Mouse (Mus musculus) forebrain, embryonic 16.5 days (tissue): Measurements from ENCODE around the gene Sncb. TPM values are rescaled to one million over a fixed set of nuclear protein-coding genes. Genes with fewer than 3 reads are reported as not detected.

Experiments used
- ATAC-seq: fragments of 200-750 bp; cut with Nextera tagmentation; 2 replicates; pipeline ENCODE4 v1.8.0; 2017; ENCODE audit warnings: mild to moderate bottlenecking, moderate library complexity
- H3K27ac ChIP-seq: fragments of 300-500 bp; sonication (generic); 2 replicates; pipeline ENCODE4 v1.5.1; 2014; ENCODE audit warnings: low read length, control low read depth
- H3K27me3 ChIP-seq: fragments of 300-500 bp; sonication (generic); replicated peaks from 2 replicates; pipeline ENCODE4 v1.6.1; 2014; ENCODE audit warnings: low read length; ENCODE audit not compliant: control insufficient read depth, insufficient read depth
- H3K36me3 ChIP-seq: fragments of 300-500 bp; sonication (generic); 2 replicates; pipeline ENCODE4 v1.6.1; 2014; ENCODE audit not compliant: control insufficient read depth, insufficient read depth
- H3K4me1 ChIP-seq: fragments of 300-500 bp; sonication (generic); replicated peaks from 2 replicates; pipeline ENCODE4 v1.6.1; 2014; ENCODE audit warnings: low read length; ENCODE audit not compliant: control insufficient read depth, insufficient read depth
- H3K4me2 ChIP-seq: fragments of 300-500 bp; sonication (generic); 2 replicates; pipeline ENCODE4 v1.6.1; 2014; ENCODE audit warnings: mild to moderate bottlenecking, low read length, control low read depth
- H3K4me3 ChIP-seq: fragments of 300-500 bp; sonication (generic); replicated peaks from 2 replicates; pipeline ENCODE4 v1.5.1; 2014; ENCODE audit warnings: mild to moderate bottlenecking, low read length, control low read depth
- H3K9ac ChIP-seq: fragments of 300-500 bp; sonication (generic); replicated peaks from 2 replicates; pipeline ENCODE4 v1.6.1; 2014; ENCODE audit warnings: low read depth, low read length, control low read depth
- H3K9me3 ChIP-seq: fragments of 300-500 bp; sonication (generic); 2 replicates; pipeline ENCODE4 v1.6.1; 2016; ENCODE audit warnings: low read length; ENCODE audit not compliant: control insufficient read depth
- WGBS: fragments of 180-500 bp; shearing (Covaris S2); extraction: QIAGEN DNeasy Blood & Tissue Kit; methylation state at CpG from one replicate; pipeline ENCODE4 v1.1.7; 2014; 5-methylcytosine and 5-hydroxymethylcytosine counted together
- polyA plus RNA-seq: library from polyadenylated mRNA; unstranded; fragments of >200 nt; fragmentation: Nextera tagmentation; extraction: Ambion mirVana; gene quantifications from 2 replicates; pipeline ENCODE4 v1.2.1, GENCODE M21; 2015

The Sncb gene
- 27.1 and 37.0 TPM in 2 replicates for polyA plus RNA-seq

- Histone ChIP-seq H3K36me3 (no peaks in the 10 kb centered on the region), H3K9ac (peak within 1 kb of the TSS; percentile 66), H3K4me2 (peak within 1 kb of the TSS; percentile 71), H3K27me3 (peaks cover 21% of the 10 kb centered on the region), H3K4me3 (peak within 1 kb of the TSS; percentile 52), H3K27ac (no peak within 1 kb of the TSS), H3K4me1 (peaks cover 20% of the 10 kb centered on the region), H3K9me3 (no peaks in the 10 kb centered on the region)
- under 1% methylated on average over 35 of the region's 35 CpGs for WGBS
- peak; percentile 92 for ATAC-seq
Observed at GRCm38 (mm10) chr13:54766192-54766768, at the start of gene Sncb. Gene Sncb (minus strand): TSS chr13:54766595.

DNA sequence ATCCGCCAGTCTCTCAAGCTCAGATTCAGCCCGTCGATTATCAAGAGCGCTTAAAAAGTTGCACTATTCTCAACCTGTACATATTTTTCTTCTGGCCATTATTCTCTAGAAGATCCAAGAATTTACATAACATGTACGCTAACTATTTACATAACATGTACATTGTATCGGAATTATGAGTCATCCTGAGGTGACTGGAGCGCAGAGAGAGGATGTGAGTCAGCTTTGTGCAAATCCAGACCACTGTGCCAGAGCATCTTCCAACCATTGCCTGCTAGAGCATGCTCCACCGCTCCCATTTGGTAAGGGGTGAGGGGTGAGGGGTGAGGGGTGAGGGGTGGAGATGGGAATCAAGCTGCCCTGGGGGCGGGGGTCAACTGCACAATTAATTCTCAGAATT, 47.0 kb upstream of the Sncb start:
- no peaks in the 10 kb centered on the region for H3K27me3 ChIP-seq
- no peak overlapping the region for H3K4me3 ChIP-seq
- no peak overlapping the region for H3K4me2 ChIP-seq
- 92% methylated on average over 9 of the region's 9 CpGs for WGBS
- H3K4me1 ChIP-seq = peaks cover 8% of the 10 kb centered on the region
- 0 out of 2 replicates have a peak, but pooled peaks cover 2% of the 10 kb centered on the region for H3K9me3 ChIP-seq
- H3K36me3 ChIP-seq = no peaks in the 10 kb centered on the region
- no peak overlapping the region for H3K27ac ChIP-seq
- no peak for ATAC-seq
- no peak overlapping the region for H3K9ac ChIP-seq

DNA sequence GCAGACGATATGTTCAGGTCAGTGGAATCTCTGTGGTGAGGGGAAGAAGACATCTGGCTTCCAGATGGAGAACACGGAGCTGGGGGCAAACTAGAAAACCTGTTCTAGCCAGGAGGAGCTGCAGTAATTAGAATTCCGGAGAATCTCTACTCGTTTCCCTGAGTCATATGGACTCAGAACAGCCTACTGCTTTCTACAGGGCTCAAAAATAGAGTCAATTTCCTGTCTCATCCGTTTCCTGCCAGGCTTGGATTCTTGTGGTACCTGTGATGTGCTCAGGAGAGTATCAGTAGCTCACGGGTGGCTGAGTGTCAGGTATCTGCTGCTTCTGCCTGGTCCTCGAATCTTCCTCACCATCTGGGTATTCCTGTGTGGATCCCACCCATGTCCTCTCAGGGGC, 45.1 kb upstream of the Sncb start:
- 62% methylated on average over 7 of the region's 7 CpGs for WGBS
- Histone ChIP-seq H3K4me2 (no peak overlapping the region), H3K4me1 (no peaks in the 10 kb centered on the region), H3K4me3 (no peak overlapping the region), H3K9me3 (0 out of 2 replicates have a peak, but pooled peaks cover 2% of the 10 kb centered on the region), H3K9ac (no peak overlapping the region), H3K36me3 (no peaks in the 10 kb centered on the region), H3K27me3 (no peaks in the 10 kb centered on the region), H3K27ac (no peak overlapping the region)
- ATAC-seq = no peak

DNA sequence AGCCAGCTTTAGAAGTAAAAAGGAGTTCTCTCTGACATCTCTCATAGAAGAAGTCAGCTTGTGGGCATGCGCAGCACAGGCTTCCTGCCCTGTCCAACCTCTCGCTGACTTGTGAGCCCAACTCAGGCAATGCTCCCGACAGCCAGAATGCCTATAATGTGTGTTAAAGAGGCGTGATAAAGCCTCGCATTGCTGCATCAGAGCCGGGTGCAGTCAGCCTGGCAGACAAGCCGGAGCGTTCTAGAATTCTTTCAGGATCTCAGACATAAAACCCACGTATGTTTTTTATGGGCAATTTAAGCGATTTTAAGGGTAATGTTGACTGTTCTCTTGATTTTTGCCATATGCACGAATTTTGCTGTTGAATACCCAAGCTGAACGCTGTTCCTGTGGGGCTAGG, 41.7 kb upstream of the Sncb start:
- Histone ChIP-seq H3K4me2 (no peak overlapping the region), H3K4me1 (no peaks in the 10 kb centered on the region), H3K9me3 (0 out of 2 replicates have a peak, but pooled peaks cover 2% of the 10 kb centered on the region), H3K4me3 (no peak overlapping the region), H3K9ac (no peak overlapping the region), H3K36me3 (no peaks in the 10 kb centered on the region), H3K27me3 (no peaks in the 10 kb centered on the region), H3K27ac (no peak overlapping the region)
- no peak for ATAC-seq
- 75% methylated on average over 12 of the region's 12 CpGs for WGBS

DNA sequence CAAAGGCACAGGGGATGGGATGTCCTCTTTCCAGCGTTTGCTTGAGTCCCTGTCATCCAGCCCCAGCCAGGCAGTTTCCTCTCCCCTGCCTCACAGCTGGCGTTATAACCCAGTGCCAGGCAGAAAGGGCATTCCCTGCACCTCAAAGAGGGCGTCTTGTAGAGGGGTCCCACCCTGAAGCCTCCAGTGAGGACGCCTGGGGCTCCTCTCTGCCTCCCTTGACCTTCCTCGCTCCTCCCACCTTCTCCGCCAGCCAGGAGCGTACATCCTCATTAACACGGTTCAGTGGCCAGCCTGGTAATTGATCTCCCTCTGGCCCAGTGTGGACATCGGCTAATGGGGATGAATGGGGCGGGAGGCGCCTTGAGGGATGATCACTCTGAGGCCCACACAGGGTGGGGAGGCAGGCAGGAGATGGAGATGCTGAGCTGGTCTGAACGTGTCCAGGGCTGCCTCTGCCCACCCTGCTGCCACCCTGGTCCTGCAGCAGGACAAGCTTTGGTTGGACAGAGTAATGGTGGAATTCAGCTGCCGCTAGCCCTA, 40.1 kb upstream of the Sncb start:
- no peak for ATAC-seq
- no peak overlapping the region for H3K4me3 ChIP-seq
- H3K27me3 ChIP-seq = no peaks in the 10 kb centered on the region
- no peak overlapping the region for H3K9ac ChIP-seq
- no peak overlapping the region for H3K27ac ChIP-seq
- 0 out of 2 replicates have a peak, but pooled peaks cover 2% of the 10 kb centered on the region for H3K9me3 ChIP-seq
- no peaks in the 10 kb centered on the region for H3K4me1 ChIP-seq
- no peak overlapping the region for H3K4me2 ChIP-seq
- WGBS = 13% methylated on average over 13 of the region's 13 CpGs
- H3K36me3 ChIP-seq = no peaks in the 10 kb centered on the region

GRCm38 (mm10) chr13:54805134-54805838, 38.9 kb upstream of the Sncb start:
- no peak overlapping the region for H3K4me3 ChIP-seq
- H3K4me2 ChIP-seq = no peak overlapping the region
- no peaks in the 10 kb centered on the region for H3K27me3 ChIP-seq
- no peak for ATAC-seq
- H3K4me1 ChIP-seq = no peaks in the 10 kb centered on the region
- no peak overlapping the region for H3K27ac ChIP-seq
- no peak overlapping the region for H3K9ac ChIP-seq
- H3K9me3 ChIP-seq = no peaks in the 10 kb centered on the region
- WGBS = 36% methylated on average over 21 of the region's 21 CpGs
- no peaks in the 10 kb centered on the region for H3K36me3 ChIP-seq

- 82% methylated on average over 6 of the region's 6 CpGs for WGBS
- Histone ChIP-seq H3K4me3 (no peak overlapping the region), H3K4me2 (no peak overlapping the region), H3K27ac (no peak overlapping the region), H3K9me3 (no peaks in the 10 kb centered on the region), H3K4me1 (0 out of 2 replicates have a peak, but pooled peaks cover 2% of the 10 kb centered on the region), H3K27me3 (no peaks in the 10 kb centered on the region), H3K36me3 (no peaks in the 10 kb centered on the region), H3K9ac (no peak overlapping the region)
- no peak for ATAC-seq
Observed at GRCm38 (mm10) chr13:54803010-54803409, 36.6 kb upstream of the Sncb start.

DNA sequence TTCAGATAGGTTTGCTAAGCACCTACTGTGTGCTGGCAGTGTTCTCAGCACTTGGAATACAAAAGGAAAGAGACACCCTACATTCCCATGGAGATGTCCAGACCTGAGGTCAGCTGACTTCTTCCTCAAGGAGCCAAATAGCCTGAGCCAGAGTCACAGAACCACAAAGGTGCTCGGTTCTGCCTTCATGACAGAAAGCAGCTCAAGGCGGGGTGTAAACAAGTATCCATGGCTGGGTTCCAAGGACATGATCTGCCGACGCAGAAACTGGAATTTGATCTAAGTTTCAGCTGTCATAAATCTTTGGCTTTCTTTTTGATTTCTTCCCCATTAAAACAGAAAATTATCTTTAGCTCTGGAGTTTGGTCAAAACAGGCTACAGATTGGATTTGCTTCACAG, 33.8 kb upstream of the Sncb start:
- Histone ChIP-seq H3K9ac (no peak overlapping the region), H3K36me3 (no peaks in the 10 kb centered on the region), H3K9me3 (no peaks in the 10 kb centered on the region), H3K27ac (no peak overlapping the region), H3K4me1 (0 out of 2 replicates have a peak, but pooled peaks cover 2% of the 10 kb centered on the region), H3K27me3 (no peaks in the 10 kb centered on the region), H3K4me2 (no peak overlapping the region), H3K4me3 (no peak overlapping the region)
- ATAC-seq = no peak
- 59% methylated on average over 4 of the region's 4 CpGs for WGBS

DNA sequence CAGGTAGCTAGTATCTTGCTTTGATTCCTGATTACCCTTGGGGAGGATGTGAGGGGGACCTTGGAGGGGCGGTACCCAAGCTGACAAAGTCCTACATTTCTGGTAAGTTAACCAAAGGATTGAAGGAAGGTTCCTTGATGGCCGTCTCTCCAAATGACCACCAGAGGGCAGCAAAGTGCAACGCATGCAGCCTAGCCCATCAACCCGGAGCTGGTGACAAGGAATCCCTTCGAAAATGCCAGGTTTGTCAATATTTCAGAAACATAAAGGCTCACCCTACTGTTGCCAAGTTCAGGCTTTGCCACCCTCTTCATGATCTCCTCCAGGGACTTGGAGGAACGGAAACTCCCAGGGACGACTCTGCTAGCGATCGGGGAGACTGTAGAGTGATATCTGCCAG, 33.3 kb upstream of the Sncb start:
- H3K4me2 ChIP-seq = peak overlapping the region; percentile 30
- 22% methylated on average over 9 of the region's 9 CpGs for WGBS
- H3K9ac ChIP-seq = no peak overlapping the region

More for the DNA sequence above, 33.3 kb upstream of the Sncb start:
- peak; percentile 54 for ATAC-seq
- Histone ChIP-seq H3K4me3 (no peak overlapping the region), H3K27ac (no peak overlapping the region), H3K36me3 (no peaks in the 10 kb centered on the region), H3K27me3 (no peaks in the 10 kb centered on the region), H3K9me3 (no peaks in the 10 kb centered on the region), H3K4me1 (0 out of 2 replicates have a peak, but pooled peaks cover 2% of the 10 kb centered on the region)
